Mouse (Mus musculus): ENCODE data around the gene Cers1. TPM values are rescaled to one million over a fixed set of nuclear protein-coding genes. Genes with fewer than 3 reads are reported as not detected.
A peak's percentile ranks its signal among the peaks of the same experiment; 100 is the strongest.

The Cers1 gene
- polyA plus RNA-seq, 1 experiment from 2014 or later = 4.6 TPM

- Histone ChIP-seq H3K9me3 (replicated peaks) (no peaks in the 10 kb centered on the region), H3K4me1 (peaks cover 74% of the 10 kb centered on the region), H3K36me3 (peaks cover 79% of the 10 kb centered on the region), H3K27me3 (ENCODE audit: low read depth, poor library complexity, severe bottlenecking) (no peaks in the 10 kb centered on the region), H3K4me3 (no peak overlapping the region), H3K27ac (no peak overlapping the region)
- DNase-seq (ENCODE audit: low spot score) = no peak
- 89% methylated on average over 4 of the region's 4 CpGs for WGBS
Measured at GRCm38 (mm10) chr8:70347443-70347842, 31.9 kb downstream of the Cers1 start.

GRCm38 (mm10) chr8:70347860-70348420 is 32.4 kb downstream of the Cers1 start:
- DNase-seq (ENCODE audit: low spot score) = no peak
- Histone ChIP-seq H3K4me3 (no peak overlapping the region), H3K27ac (no peak overlapping the region), H3K36me3 (peaks cover 74% of the 10 kb centered on the region), H3K4me1 (peaks cover 70% of the 10 kb centered on the region), H3K9me3 (replicated peaks) (no peaks in the 10 kb centered on the region), H3K27me3 (ENCODE audit: low read depth, poor library complexity, severe bottlenecking) (no peaks in the 10 kb centered on the region)
- 77% methylated on average over 1 of the region's 1 CpGs for WGBS

- H3K27ac ChIP-seq = peak overlapping the region; percentile 94; the same call in 1 of the 2 replicates
- H3K27me3 ChIP-seq (ENCODE audit: low read depth, poor library complexity, severe bottlenecking) = no peaks in the 10 kb centered on the region
- DNase-seq (ENCODE audit: low spot score) = no peak
- 69% methylated on average over 15 of the region's 15 CpGs for WGBS
- H3K4me1 ChIP-seq = peaks cover 59% of the 10 kb centered on the region
- peak overlapping the region; percentile 97 for H3K4me3 ChIP-seq
- peaks cover 55% of the 10 kb centered on the region for H3K36me3 ChIP-seq
- no peaks in the 10 kb centered on the region for H3K9me3 ChIP-seq (replicated peaks)
Measured at GRCm38 (mm10) chr8:70351035-70351999, 35.7 kb downstream of the Cers1 start.

- no peak for DNase-seq (ENCODE audit: low spot score)
- peak overlapping the region; percentile 94 for H3K27ac ChIP-seq
- H3K4me3 ChIP-seq = peak overlapping the region; percentile 97
- H3K36me3 ChIP-seq = peaks cover 48% of the 10 kb centered on the region
- no peaks in the 10 kb centered on the region for H3K9me3 ChIP-seq (replicated peaks)
- 24% methylated on average over 3 of the region's 3 CpGs for WGBS
- no peaks in the 10 kb centered on the region for H3K27me3 ChIP-seq (ENCODE audit: low read depth, poor library complexity, severe bottlenecking)
- H3K4me1 ChIP-seq = peaks cover 56% of the 10 kb centered on the region
Measured at GRCm38 (mm10) chr8:70352000-70352384, 36.4 kb downstream of the Cers1 start.

- no peaks in the 10 kb centered on the region for H3K9me3 ChIP-seq (replicated peaks)
- peaks cover 41% of the 10 kb centered on the region for H3K36me3 ChIP-seq
- peak overlapping the region; percentile 94 for H3K27ac ChIP-seq
- no peaks in the 10 kb centered on the region for H3K27me3 ChIP-seq (ENCODE audit: low read depth, poor library complexity, severe bottlenecking)
- 2% methylated on average over 61 of the region's 64 CpGs for WGBS
- peaks cover 56% of the 10 kb centered on the region for H3K4me1 ChIP-seq
- H3K4me3 ChIP-seq = peak overlapping the region; percentile 97
- peak; percentile 62 for DNase-seq (ENCODE audit: low spot score)
Measured at GRCm38 (mm10) chr8:70352657-70353151, 37.1 kb downstream of the Cers1 start.

GRCm38 (mm10) chr8:70353194-70353817 is 37.7 kb downstream of the Cers1 start, which contains the start of gene Upf1:
TSS of gene Upf1 (minus strand) at chr8:70353278.
- H3K27ac ChIP-seq = peak within 1 kb of the TSS; percentile 94
- no peaks in the 10 kb centered on the region for H3K9me3 ChIP-seq (replicated peaks)
- peak within 1 kb of the TSS; percentile 97 for H3K4me3 ChIP-seq
- H3K36me3 ChIP-seq = peaks cover 35% of the 10 kb centered on the region
- whole genome bisulfite sequencing = 1% methylated on average over 69 of the region's 69 CpGs
- peaks cover 52% of the 10 kb centered on the region for H3K4me1 ChIP-seq
- peak; percentile 99 for DNase-seq (ENCODE audit: low spot score)
- no peaks in the 10 kb centered on the region for H3K27me3 ChIP-seq (ENCODE audit: low read depth, poor library complexity, severe bottlenecking)

GRCm38 (mm10) chr8:70354004-70354403 is 38.4 kb downstream of the Cers1 start:
- peak overlapping the region; percentile 94 for H3K27ac ChIP-seq
- DNase-seq (ENCODE audit: low spot score) = no peak
- 64% methylated on average over 4 of the region's 4 CpGs for WGBS
- no peaks in the 10 kb centered on the region for H3K9me3 ChIP-seq (replicated peaks)
- peaks cover 28% of the 10 kb centered on the region for H3K36me3 ChIP-seq
- peak overlapping the region; percentile 97 for H3K4me3 ChIP-seq
- H3K4me1 ChIP-seq = peaks cover 45% of the 10 kb centered on the region
- H3K27me3 ChIP-seq (ENCODE audit: low read depth, poor library complexity, severe bottlenecking) = 0 out of 2 replicates have a peak, but pooled peaks cover 3% of the 10 kb centered on the region

GRCm38 (mm10) chr8:70356111-70356510 is 40.5 kb downstream of the Cers1 start:
- H3K27ac ChIP-seq = no peak overlapping the region
- H3K9me3 ChIP-seq (replicated peaks) = no peaks in the 10 kb centered on the region
- peaks cover 7% of the 10 kb centered on the region for H3K36me3 ChIP-seq
- H3K27me3 ChIP-seq (ENCODE audit: low read depth, poor library complexity, severe bottlenecking) = peaks cover 11% of the 10 kb centered on the region; the same call in 1 of the 2 replicates
- no peak for DNase-seq (ENCODE audit: low spot score)
- no peak overlapping the region for H3K4me3 ChIP-seq
- peaks cover 24% of the 10 kb centered on the region for H3K4me1 ChIP-seq
- WGBS = 87% methylated on average over 1 of the region's 1 CpGs

GRCm38 (mm10) chr8:70359411-70359810 is 43.8 kb downstream of the Cers1 start:
- Histone ChIP-seq H3K9me3 (replicated peaks) (no peaks in the 10 kb centered on the region), H3K27me3 (ENCODE audit: low read depth, poor library complexity, severe bottlenecking) (peaks cover 24% of the 10 kb centered on the region), H3K4me1 (peaks cover 11% of the 10 kb centered on the region), H3K4me3 (no peak overlapping the region), H3K27ac (no peak overlapping the region), H3K36me3 (no peaks in the 10 kb centered on the region)
- DNase-seq (ENCODE audit: low spot score) = no peak
- WGBS = 31% methylated on average over 3 of the region's 3 CpGs

- Histone ChIP-seq H3K36me3 (no peaks in the 10 kb centered on the region), H3K4me3 (no peak overlapping the region), H3K27ac (no peak overlapping the region), H3K27me3 (ENCODE audit: low read depth, poor library complexity, severe bottlenecking) (peaks cover 24% of the 10 kb centered on the region), H3K4me1 (peaks cover 12% of the 10 kb centered on the region), H3K9me3 (replicated peaks) (no peaks in the 10 kb centered on the region)
- DNase-seq (ENCODE audit: low spot score) = no peak
- WGBS = 49% methylated on average over 4 of the region's 4 CpGs
Measured at GRCm38 (mm10) chr8:70360769-70361168, 45.2 kb downstream of the Cers1 start.

- no peak overlapping the region for H3K27ac ChIP-seq
- DNase-seq (ENCODE audit: low spot score) = no peak
- H3K4me3 ChIP-seq = no peak overlapping the region
- no peaks in the 10 kb centered on the region for H3K36me3 ChIP-seq
- H3K4me1 ChIP-seq = peaks cover 14% of the 10 kb centered on the region
- no peaks in the 10 kb centered on the region for H3K9me3 ChIP-seq (replicated peaks)
- WGBS = 74% methylated on average over 10 of the region's 10 CpGs
- H3K27me3 ChIP-seq (ENCODE audit: low read depth, poor library complexity, severe bottlenecking) = peaks cover 24% of the 10 kb centered on the region
Measured at GRCm38 (mm10) chr8:70361484-70362032, 46.0 kb downstream of the Cers1 start.

GRCm38 (mm10) chr8:70364066-70364465 is 48.5 kb downstream of the Cers1 start:
- Histone ChIP-seq H3K4me1 (peaks cover 14% of the 10 kb centered on the region), H3K4me3 (no peak overlapping the region), H3K27me3 (ENCODE audit: low read depth, poor library complexity, severe bottlenecking) (peaks cover 21% of the 10 kb centered on the region), H3K9me3 (replicated peaks) (no peaks in the 10 kb centered on the region), H3K27ac (no peak overlapping the region), H3K36me3 (no peaks in the 10 kb centered on the region)
- 49% methylated on average over 5 of the region's 5 CpGs for WGBS
- DNase-seq (ENCODE audit: low spot score) = no peak

Measured in limb, embryonic 10.5 days (tissue).